Mouse (Mus musculus): ENCODE results near the gene Rcn3. TPM values are rescaled to one million over a fixed set of nuclear protein-coding genes. Genes with fewer than 3 reads are reported as not detected.
"Not testable (repeated sequence)": the region's sequence is repeated elsewhere in the genome, so short reads cannot be mapped to it uniquely, and the experiment has no call there.

Gene Rcn3
- total RNA-seq, 1 experiment from 2014 or later: 38.2 TPM

DNA sequence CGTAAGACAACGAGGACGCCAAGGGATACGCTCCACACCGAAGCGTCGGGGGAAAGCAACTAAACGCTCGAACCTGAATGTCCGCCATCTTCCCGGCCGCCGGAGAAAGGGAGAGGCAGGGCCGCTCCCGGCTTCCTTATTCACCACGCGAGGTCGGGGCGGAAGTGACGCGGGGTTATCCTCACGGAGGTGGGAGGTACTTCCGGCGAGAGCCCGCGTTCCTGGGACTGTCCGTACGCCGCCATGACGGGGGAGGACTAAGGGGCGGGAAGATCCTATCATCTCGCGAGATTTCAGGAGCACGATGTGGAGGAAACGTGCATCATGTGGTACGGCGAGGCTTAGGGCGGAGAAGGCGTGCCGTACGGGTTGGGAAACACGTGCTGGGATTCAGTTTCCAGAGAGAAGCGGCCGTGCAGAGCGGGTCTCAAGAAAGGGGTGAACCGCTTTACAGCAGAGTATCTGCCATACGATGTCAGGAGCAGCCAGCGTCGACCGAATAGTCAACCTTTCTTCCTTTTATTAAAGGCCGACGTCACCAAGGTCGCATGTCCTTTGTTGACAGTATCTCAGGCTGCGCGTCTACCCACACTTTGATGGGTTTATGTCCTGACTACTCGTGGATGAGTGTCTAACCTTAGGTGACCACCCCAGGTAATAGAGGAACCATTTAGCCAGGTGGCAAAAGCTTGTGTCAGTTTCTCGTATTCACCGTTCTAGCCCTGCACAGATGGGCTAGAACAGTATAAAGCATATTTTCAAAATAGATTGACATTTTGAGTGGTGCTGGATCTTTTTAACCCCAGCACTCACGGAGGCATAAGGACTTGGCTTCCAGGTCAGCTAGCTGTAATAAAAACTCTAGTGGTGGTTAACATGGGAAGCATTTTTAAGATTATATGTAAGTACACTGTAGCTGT is 32.5 kb upstream of the Rcn3 start, which contains the start of gene Rps11:
TSS of gene Rps11 (minus strand) at position 216 of the 920 bp plus-strand sequence.
- DNase-seq: peak; percentile 99

DNA sequence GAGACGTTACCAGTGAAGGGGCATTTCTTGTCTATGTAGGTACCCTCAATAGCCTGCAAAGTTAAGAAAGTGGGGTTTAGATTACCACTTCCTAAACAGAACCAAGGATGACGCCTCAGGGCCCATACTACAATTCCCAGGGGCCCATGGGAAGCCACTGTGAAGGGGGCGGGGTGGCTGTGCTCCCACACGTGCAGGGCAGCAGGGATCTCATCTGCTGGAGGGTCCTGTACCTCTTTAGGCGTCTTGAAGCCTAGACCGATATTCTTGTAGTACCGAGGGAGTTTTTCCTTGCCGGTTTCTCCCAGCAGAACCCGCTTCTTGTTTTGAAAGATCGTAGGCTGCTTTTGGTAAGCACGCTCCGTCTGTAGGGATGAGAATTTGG is 31.2 kb upstream of the Rcn3 start:
- peak; percentile 76 for DNase-seq

DNA sequence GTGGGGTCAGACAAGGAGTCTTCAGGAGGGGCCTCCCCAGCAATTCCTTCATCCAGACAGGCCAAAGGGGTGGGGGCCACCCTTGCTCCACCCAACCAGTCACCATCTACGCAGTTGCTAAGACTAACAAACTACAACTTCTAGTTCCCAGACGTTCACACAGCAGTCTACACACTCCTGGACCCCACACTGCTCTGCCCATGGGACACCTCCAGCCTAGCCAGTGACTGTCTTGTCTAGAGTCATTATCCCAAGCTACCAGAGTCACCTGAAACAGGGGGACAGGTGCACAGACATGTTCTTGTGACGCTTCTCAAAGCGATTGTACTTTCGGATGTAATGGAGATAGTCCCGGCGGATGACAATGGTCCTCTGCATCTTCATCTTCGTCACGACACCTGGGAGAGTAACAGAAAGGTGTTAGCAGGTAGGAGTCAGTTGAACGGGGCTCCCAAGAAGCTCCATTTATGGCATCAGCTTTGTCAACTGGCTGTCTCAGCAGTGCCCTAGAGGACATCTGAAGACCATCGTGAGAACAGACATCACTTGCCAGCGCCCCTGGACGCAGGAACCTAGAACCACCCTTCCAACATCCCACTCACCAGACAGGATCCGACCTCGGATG is 30.7 kb upstream of the Rcn3 start:
- DNase-seq: no peak

DNA sequence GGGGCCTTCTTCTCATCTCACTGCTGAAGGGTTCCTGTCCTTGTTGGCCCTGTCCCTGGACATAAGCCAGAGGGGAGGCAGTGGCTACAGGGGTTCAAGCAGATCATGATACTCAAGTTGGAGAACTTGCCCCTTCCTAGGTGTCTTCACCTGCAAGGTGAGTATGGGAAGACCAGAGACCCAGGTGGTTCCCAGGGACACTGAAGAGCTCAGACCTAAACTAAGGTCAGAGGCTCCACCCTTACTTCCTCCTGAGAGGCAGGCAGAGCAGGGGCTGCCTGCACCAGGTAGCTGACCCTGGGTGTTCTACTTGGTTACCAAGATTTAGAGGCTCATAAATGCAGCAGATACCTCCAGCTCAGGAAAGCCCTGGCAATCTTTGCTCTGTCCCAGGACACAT is 29.9 kb upstream of the Rcn3 start:
- no peak for DNase-seq

DNA sequence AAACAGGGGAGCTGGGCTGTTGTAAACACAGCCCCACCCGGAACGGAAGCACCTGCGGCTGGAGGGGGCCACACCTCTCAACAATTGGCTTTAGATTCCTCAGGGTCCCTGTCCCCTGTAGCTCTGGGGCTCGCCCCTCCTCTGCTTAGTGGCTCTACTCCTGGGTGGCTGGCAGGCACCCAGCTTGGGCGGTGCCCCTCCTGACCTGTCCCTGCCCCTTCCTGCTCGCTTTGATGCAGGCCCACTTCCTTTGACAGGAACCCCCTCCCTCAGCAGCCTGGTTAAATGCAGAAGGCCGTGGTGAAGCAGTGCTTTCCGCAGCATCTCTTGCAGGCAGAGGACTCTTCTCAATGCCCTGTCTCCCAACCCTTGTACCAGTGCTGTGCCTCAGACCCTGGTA is 29.4 kb upstream of the Rcn3 start:
- DNase-seq: peak; percentile 75

DNA sequence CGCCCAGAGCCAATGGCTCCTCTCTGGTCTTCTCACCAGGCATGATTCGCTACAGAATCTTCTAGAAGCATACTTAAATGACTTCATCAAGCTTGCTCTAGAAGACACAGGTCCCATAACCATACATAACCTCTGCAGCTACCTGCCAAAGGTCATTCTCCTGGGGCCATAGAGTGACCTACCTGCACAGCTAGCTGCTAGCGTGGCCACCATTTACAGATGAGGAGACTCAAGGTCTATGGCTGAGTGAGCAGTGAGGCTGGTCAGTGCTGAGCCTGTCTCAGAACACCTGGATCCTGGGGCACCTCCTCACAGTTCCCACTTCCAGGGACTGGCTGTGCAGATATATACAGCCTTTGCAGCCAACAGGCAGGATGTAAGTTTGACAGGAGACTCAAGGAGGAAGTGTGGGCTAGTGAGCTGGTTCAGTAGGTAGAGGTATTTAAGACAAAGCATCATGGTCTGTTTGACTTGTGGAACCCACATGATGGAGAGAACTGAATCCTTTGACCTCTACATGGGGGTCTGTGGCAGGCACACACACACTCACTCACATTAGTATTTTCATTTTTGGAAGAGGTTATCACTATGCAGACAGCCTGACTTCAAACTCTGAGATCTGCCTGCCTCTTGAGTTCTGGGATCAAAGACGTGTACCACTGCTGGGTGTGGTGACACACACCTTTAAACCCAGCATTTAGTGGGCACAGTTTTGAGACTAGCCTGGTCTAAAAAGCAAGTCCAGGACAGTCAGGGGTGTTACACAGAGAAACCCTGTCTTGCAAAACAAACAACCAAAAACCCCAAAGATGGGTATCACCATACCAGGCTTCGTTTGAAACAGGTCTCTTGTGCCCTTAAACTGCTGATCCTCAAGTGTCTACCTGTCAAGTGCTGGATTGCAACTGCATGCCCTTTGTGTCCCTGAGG is 28.0 kb upstream of the Rcn3 start:
- DNase-seq: no peak

DNA sequence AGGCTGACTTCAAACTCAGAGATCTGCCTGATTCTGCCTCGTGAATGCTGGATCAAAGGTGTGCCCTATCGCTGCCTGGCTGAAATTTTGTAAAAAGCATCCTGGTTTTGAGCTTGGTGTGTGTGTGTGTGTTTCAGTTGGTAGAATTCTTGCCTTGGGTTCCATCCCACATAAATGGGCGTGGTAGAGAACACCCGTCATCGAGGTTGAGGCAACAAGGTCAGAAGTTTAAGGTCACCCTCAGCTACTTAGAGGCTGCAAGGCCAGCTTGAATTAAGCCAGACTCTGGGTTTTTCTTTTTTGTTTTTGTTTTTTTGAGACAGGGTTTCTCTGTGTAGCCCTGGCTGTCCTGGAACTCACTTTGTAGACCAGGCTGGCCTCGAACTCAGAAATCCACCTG is 26.3 kb upstream of the Rcn3 start:
- peak; percentile 34 for DNase-seq

DNA sequence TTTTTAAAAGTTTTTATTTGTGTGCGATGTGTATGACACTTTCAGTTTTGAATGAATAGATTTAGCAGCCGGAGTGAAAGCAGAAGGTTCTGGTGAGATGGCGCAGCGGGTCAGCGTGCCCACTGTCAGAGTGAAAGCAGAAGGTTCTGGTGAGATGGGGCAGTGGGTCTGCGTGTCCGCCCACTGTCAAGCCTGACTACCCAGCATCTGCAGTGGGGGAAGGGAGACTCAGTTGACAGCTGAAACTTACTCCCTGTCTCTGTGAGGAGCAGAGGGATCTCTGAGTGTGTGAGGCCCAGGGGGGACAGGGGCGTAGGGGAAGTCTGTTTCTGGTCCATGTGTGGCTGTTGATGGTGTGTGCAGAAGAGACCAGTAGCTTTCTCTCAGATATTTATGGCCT is 25.5 kb upstream of the Rcn3 start:
- DNase-seq: peak; percentile 7

DNA sequence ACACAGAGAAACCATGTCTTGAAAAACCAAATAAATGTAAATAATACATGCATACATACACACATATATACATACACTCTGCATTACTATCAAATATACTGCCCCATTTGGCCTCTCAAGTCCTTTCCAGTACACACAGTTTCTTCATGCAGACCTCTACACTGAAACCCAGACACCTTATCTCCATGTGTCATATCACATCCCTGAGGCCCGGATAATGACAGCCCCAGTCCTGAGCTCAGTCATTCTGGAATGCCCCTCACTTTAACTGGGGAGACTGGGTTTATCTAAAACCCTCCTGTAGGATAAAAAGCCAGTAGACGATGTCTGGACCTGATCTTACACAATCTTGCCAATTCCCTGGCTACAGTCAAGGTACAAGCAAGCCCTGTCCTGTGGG is 21.5 kb upstream of the Rcn3 start:
- DNase-seq: no peak

DNA sequence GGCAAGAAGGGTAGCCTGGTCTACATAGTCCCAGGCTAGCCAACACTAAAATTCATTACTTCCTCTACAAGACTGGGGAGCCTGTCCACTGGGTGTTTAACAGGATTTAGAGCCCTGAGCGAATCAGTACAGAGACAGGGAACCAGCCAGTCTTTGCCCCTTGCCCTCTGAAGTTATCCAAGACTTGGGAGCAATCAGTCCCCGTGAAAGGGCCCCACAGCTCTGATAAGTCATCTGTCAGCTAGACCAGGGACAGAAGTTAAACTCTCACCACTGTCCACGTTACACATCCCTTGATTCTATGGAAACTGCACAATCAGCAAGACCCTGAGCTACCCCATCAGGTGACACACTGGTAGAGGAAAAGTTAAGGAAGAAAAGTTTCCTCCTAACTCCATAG is 20.5 kb upstream of the Rcn3 start:
- DNase-seq: no peak

DNA sequence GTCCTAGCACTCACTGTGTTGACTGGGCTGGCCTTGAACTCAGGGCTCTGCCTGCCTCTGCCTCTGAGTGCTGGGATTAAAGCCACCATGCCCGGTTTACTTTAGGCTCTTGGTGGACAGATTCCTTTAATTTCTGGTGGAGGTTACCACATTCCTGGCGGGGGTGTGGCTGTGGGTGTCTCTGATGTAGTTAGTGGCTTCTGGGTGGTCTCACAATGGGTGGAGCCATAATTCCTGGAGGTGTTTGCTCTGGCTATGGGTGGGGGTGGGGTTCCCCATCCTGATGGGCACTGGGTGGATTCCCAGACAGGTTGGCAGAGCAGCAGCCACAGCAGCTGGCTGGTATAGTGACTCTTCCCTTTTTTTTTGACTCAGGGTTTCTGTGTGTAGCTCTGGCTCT is 19.9 kb upstream of the Rcn3 start:
- peak; percentile 2 for DNase-seq

DNA sequence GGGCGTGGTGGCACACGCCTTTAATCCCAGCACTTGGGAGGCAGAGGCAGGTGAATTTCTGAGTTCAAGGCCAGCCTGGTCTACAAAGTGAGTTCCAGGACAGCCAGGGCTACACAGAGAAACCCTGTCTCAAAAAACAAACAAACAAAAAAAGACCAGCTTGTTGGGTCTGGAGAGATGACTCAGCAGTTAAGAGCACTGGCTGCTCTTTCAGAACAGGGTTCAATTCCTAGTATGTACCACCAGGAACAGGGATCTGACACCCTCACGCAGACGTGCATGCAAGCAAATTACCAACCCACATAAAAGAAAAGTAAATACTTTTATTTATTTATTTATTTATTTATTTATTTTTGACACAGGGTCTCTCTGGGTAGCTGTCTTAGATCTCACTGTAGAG is 18.1 kb upstream of the Rcn3 start:
- not testable (repeated sequence) for DNase-seq

DNA sequence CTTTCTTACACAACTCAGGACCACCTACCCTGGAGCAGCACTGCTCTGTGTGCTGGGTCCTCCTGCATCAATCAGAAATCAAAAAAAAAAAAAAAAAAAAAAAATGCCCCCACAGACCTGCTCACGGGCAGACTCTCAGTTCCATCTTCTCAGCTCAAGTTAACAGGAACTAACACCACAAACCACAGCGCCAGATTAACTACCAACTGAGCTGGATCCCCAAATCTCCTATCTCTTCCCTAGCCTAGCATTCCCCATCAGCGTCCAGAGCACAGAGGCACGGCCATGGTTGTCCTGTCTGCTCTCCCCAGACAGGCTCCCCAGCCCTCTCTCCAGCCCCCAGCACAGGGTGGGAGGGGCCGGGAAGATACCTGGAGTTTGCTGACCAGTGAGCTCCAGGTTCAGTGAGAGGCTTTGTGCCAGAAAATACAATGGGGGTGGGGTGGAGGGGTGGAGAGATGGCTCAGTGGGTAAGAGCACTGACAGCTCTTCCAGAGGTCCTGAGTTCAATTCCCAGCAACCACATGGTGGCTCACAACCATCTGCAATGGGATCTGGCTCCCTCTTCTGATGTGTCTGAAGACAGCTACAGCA is 15.1 kb upstream of the Rcn3 start:
- DNase-seq: peak; percentile 2

DNA sequence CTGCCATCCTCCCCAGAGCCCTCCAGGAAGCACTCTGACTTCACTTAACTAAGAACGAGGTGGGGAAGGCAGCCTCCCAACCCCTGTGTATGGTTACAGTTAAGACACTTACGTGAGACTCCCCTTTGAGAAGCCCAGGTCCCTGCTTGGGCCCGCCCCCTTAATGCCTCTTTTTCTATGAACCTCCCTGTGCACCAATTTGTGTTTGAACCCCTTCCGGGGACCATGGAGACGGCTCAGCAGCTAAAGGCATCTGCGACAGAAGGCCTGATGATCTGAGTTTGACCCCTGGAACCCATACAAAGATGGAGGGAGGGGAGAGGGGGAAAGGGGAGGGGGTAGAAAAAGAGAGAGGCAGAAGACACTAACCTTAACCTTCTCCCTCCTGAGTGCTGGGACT is 14.4 kb upstream of the Rcn3 start:
- DNase-seq: peak; percentile 4

DNA sequence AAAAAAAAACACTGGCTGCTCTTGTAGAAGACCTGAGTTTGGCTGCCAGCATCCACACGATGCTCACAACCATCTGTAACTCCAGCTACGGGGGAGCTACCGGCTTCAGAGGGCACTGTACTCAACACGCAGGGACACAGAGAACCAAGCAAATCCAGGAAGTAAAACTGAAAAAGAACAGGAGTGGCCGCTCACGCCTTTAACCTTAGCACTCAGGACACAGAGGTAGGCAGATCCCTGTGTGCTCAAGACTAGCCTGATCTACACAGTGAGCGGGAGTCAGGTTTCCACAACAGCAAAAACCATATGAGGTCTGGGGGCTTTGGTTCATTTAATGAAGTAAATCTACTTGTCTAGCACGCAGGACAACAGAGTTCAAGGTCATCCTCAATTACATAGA is 13.5 kb upstream of the Rcn3 start:
- no peak for DNase-seq

DNA sequence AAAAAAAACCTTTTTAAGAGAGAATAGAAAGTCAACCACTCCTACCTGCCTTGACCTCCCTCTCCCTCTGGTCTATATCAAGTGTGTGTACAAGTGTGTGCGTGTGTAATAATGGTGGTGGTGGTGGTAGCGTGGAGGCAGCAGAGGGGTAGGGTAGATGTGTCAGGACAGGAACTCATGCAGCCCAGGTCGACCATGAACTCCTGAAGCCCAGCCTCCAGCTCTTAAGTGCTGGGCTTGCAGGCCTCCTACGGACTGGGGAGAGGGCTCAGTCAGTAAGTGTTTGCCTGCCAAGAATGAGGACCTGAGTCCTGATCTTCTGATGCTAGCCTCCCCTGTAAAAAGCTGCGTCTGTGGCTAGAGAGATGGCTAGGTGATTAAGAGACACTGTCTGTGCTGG is 12.9 kb upstream of the Rcn3 start:
- peak; percentile 2 for DNase-seq

DNA sequence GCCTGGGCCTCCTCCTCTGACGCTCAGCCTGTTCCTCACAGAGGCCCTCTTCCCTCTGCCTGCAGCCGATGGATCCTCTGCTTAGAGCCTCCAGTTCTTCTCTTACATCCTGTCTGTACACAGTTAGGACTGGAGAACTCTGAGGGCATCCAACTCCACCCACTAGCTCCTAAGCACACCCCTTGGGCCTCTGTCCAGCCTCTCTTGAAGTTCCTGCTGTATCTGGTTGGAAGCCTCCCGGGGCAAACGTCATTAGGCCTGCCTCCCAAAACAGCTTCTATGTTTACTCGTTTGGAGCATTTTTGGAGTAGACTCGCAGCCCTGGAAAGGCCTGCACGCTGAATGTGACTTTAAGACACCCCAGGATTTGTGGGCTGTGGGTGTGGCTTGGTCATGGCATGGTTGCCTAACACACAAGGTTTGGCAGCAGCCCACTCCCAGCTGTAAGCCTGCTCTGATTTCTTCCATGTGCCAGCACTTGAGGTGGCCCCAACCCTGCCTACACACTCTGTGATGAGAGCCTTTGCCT is 11.7 kb upstream of the Rcn3 start, which contains the start of gene Fcgrt:
TSS of gene Fcgrt (minus strand) at position 200 of the 529 bp plus-strand sequence.
- peak; percentile 95 for DNase-seq

DNA sequence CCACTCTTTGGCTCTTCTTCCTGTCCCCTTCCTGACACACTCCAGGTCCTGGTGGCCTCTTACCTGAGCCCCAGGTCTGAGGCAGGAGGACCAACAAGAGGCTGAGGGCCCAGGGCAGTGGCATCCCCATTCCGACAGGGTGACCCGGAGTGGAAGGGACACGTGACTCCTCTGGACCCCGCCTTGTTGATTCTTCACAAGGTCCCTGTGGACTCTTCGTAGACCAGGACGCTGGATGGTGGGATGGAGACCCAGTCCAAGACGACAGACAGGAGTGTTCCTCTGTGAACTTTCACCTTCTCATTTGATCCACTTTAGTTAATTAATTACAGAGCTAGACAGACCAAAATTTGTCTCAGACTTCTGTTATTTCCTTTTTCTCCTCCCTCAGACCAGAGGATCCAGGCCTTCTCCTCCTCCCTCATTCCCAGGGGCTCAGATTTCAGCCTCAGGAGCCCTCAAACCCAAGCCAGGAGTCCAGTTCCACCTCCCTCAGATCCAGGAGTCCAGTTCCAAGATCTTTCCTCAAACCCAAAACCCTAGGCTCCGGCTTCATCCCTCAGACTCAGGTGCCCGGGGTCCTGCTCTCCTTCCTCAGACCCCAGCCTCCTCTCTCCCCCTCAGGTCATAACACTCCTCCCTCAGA is 11.0 kb upstream of the Rcn3 start:
- DNase-seq: peak; percentile 53

DNA sequence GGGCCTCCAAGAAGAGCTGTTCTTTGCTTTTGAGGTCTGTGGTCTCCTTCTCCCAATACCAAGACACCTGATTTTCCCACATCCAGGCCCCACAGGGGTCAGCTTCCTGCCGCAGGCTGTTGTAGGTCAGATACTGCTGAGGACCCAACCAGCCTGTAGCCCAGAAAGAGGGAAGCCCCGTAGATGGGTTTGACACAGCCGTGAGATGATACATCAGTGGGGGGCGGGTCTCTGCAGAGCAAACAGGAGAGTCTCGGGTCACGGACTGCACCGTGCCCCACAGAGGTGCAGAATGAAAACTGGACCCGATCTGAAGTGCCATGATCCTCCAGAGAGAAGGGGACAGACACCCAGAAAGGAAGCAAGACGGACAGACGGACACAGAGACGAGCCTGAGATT is 10.4 kb upstream of the Rcn3 start:
- peak; percentile 8 for DNase-seq

DNA sequence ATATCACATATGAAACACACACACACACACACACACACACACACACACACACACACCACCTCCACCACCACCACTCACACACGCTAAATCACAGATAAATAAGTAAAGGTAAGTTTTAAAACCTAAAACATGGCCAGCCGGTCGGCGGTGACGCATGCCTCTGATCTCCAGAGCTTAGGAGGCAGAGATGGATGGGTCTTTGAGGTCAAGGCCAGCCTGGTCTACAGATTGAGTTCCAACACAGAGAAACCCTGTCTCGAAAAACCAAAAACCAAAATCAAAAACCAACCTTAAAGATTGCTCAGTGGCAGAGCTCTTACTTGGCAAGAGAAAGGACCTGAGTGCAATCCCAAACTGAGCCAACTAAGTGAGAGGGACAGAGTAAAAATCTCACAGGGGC is 8.0 kb upstream of the Rcn3 start:
- DNase-seq: peak; percentile 69

DNA sequence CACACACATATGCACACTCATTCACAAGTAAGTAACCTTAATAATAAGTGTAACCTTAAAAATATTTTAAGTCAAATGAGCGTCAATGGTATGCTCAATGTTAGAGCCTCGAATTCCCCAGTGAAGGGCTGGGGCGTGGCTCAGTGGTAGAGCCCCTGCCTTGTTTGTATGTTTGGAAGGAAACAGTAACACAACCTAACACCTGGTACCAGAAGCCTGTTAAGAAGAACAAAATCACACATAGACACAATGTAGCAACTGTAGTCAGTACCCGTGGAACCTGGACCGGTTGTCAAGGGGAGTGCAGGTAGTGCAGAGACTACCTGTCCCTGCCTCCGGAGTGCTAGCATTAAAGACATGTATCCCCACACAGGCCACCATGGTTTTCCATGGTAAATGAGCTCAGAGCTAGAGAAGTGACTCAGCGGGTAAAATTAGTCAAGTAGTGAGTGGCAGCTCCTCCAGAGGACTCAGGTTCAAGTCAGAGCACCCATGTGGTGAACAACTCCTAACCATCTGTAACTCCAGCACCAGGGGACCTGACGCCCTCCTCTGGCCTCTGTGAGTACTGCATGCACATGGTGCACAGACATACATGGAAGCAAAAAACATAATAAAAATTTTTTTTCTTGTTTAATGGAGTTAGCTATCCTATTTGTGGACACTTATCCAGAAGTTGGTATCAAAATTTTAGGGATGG is 6.7 kb upstream of the Rcn3 start:
- DNase-seq: peak; percentile 38

Data from adrenal gland, postnatal 14 days (tissue).